Mouse (Mus musculus) embryonic fibroblast, embryonic 13.5 days (primary cell): Measurements from ENCODE around the gene Xpot.

Source experiments
- CTCF ChIP-seq: IDR thresholded peaks from 2 replicates; pipeline ENCODE4 v1.5.1; 2011; ENCODE audit warnings: mild to moderate bottlenecking, control low read depth, low read length, moderate library complexity, borderline replicate concordance; ENCODE audit not compliant: insufficient read depth
- POLR2A ChIP-seq: IDR thresholded peaks from 2 replicates; pipeline ENCODE4 v1.6.1; 2011; ENCODE audit warnings: low read depth, mild to moderate bottlenecking, control low read depth, low read length, moderate library complexity

GRCm38 (mm10) chr10:121628561-121629040, 2.5 kb upstream of the Xpot start:
- TF ChIP-seq CTCF = no peak
- TF ChIP-seq POLR2A = no peak
